Mouse (Mus musculus) olfactory bulb, adult 2 months (tissue): ENCODE results near the gene Phlda2. TPM values are rescaled to one million over a fixed set of nuclear protein-coding genes. Genes with fewer than 3 reads are reported as not detected.
A peak's percentile ranks its signal among the peaks of the same experiment; 100 is the strongest.

Experiments
- H3K27ac ChIP-seq: fragments of 200-500 bp; 2 replicates; pipeline ENCODE4 v1.5.1; 2012; ENCODE audit warnings: low read depth, low read length; ENCODE audit not compliant: insufficient read depth
- H3K4me1 ChIP-seq: fragments of 200-500 bp; 2 replicates; pipeline ENCODE4 v1.6.1; 2012; ENCODE audit warnings: low read length; ENCODE audit not compliant: control insufficient read depth, insufficient read depth
- H3K4me3 ChIP-seq: fragments of 200-500 bp; 2 replicates; pipeline ENCODE4 v1.5.1; 2012; ENCODE audit warnings: mild to moderate bottlenecking, low read depth, low read length, moderate library complexity; ENCODE audit not compliant: insufficient read depth
- CTCF ChIP-seq: fragments of 200-500 bp; IDR thresholded peaks from 2 replicates; pipeline ENCODE4 v1.5.1; 2012; ENCODE audit warnings: low read depth, mild to moderate bottlenecking, low read length, moderate library complexity; ENCODE audit not compliant: insufficient read depth
- POLR2A ChIP-seq: fragments of 200-500 bp; IDR thresholded peaks from 2 replicates; pipeline ENCODE4 v1.6.1; 2012; ENCODE audit warnings: mild to moderate bottlenecking, low read depth, low read length, moderate library complexity; ENCODE audit not compliant: insufficient read depth
- WGBS: fragments of 180-500 bp; shearing (Covaris S2); methylation state at CpG from one replicate; pipeline ENCODE4 v1.1.7; 2018; 5-methylcytosine and 5-hydroxymethylcytosine counted together
- polyA plus RNA-seq: library from polyadenylated mRNA; stranded (reverse); fragments of >200 nt; gene quantifications from 2 replicates; pipeline ENCODE4 v1.2.4, GENCODE M21; 2012; ENCODE audit warnings: low replicate concordance; ENCODE audit not compliant: missing spikeins, insufficient read depth, insufficient read length

Gene Phlda2
- polyA plus RNA-seq, 1 experiment, result not detected

DNA sequence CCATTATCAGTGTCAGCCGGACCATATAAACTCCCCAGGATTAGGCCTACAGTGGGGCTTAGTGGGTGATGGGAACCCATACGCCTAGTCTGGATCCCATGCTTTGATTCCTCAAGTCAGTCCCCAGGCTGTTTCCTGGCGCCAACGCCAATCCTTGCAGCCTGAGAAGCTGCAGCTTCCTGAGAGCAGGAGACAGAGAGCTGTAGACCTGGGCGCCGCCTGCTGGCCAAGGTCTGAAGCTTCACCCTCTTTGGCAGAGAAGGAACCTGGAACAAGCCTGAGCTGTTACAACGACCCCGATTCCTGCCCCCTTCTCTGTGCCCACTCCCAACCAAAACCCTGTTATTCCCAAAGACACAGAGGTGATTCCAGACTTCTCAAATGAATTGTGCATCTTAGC is 33.0 kb downstream of the Phlda2 start:
- no peak overlapping the region for H3K27ac ChIP-seq
- 11% methylated on average over 8 of the region's 8 CpGs for WGBS

DNA sequence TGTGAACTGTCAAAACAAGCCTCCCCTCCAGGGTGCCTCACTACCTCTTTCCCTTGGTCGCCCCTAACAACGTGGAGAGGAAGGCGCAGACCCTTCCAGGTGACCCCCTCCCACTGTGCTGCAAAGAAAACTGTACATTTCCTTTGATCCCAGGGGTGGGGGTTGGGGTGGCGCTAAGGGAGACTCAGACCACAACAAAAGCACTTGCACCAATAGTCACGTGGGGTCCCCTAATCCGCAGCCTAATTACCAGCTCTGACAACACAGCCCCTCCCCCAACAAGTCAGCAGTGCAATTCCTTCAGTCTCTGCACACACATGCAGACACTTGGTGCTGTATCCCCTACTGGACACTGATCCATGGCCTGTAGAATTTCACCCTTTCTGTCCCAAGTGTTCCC is 35.2 kb downstream of the Phlda2 start:
- Histone ChIP-seq H3K4me3 (no peak overlapping the region), H3K4me1 (peaks cover 12% of the 10 kb centered on the region), H3K27ac (no peak overlapping the region)
- WGBS, result 19% methylated on average over 6 of the region's 6 CpGs
- TF ChIP-seq POLR2A (no peak), CTCF (no peak)

More for the DNA sequence above, 33.0 kb downstream of the Phlda2 start:
- peaks cover 6% of the 10 kb centered on the region for H3K4me1 ChIP-seq
- TF ChIP-seq CTCF (peak; percentile 90), POLR2A (no peak)
- no peak overlapping the region for H3K4me3 ChIP-seq

DNA sequence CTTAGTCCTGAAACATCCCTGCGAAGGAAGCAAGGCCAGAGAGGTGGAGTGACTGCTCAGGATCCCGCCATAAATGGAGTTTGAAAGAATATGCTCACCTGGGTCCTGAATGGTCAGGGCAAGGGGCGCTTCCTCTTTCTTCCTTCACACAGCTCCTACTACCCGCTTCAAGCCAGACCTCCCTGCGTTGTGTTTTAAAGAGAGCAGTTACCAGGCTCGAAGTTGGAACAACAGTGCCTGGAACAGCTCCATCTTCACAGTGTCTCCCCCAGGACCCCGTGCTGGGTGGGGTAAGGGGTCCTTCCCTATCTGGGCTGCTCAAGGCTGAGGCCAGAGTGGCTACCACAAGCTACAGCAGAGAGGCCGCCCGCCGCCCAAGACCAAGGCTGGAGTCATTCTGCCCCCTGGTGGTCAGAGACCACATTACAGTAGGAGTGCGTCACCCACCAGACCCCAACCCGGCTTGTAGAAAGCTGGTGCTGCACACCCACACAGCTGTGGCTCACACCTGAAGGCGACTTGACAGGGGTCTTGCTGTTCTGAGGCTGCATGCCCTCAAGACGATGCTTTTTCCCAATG is 36.8 kb downstream of the Phlda2 start:
- Histone ChIP-seq H3K4me3 (no peak overlapping the region), H3K27ac (no peak overlapping the region), H3K4me1 (peaks cover 14% of the 10 kb centered on the region)
- peak; percentile 97 for TF ChIP-seq CTCF
- TF ChIP-seq POLR2A, result no peak
- 36% methylated on average over 14 of the region's 14 CpGs for WGBS

DNA sequence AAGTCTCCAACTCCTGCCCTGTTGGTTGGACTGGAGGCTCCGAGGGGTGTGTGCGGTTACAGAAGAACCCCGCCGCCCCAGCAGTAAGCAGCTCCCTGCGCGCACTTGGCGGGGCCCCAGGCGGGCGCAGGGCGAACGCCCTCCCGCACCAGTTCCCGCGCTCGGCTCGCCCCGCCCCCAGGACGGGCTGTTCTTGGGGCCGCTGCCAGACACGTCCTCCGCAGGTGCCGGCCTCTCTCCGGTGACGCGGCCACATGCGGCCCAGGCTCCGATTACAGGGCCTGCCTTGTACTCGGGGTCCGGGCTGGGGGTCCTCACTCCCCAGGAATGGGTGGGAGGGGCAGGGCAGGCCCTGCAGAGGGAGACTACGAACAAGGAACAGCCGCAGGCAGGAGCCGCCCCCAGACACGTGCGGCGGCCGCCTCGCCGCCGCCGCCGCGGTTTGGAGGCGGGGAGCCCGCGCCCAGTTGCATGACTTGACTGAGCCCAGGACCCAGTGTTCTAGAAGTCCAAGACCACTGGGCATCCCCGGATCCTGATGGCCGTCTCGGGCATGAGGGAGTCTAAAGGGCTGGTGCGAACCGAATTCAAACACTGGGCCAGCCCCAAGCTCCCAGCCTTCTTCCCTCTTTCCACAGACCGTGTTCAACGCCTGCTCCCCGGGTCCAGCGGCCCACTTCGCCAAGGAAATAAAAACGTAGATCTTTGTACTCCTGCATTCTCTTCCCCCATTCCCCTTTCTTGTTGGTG is 38.0 kb downstream of the Phlda2 start:
- no peak for TF ChIP-seq CTCF
- TF ChIP-seq POLR2A, result no peak
- H3K27ac ChIP-seq, result no peak overlapping the region
- 33% methylated on average over 56 of the region's 56 CpGs for WGBS
- H3K4me3 ChIP-seq, result peak overlapping the region; percentile 41
- H3K4me1 ChIP-seq, result peaks cover 14% of the 10 kb centered on the region

DNA sequence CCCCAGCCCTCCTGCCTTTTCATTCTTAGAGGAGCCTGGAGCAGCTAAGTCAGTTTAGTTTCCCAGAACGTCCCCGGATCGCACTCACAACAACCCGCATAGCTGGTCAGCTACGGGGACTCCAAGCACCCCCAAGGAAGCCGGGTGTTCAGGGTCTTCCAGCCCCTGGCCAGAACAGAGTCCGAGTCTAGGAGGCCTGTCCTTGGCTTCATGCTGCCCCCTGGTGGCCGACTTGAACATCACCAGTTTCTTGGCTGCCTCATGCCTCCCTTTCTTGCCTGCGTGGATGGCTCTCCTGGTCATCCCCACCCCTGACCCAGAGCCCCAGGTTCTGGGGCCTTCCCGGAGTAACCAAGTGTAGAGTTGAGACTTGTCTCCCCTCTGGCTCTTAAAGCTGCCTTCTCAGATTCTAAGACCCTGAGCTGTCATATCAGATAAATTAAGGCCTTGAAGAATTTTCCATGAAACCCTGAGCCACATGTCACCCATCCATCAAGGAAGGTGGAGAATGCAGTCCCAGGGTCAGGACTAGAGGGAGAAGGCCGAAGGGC is 39.0 kb downstream of the Phlda2 start:
- 26% methylated on average over 11 of the region's 11 CpGs for WGBS
- TF ChIP-seq CTCF (peak; percentile 84), POLR2A (no peak)
- Histone ChIP-seq H3K4me3 (no peak overlapping the region), H3K4me1 (peaks cover 19% of the 10 kb centered on the region), H3K27ac (no peak overlapping the region)

DNA sequence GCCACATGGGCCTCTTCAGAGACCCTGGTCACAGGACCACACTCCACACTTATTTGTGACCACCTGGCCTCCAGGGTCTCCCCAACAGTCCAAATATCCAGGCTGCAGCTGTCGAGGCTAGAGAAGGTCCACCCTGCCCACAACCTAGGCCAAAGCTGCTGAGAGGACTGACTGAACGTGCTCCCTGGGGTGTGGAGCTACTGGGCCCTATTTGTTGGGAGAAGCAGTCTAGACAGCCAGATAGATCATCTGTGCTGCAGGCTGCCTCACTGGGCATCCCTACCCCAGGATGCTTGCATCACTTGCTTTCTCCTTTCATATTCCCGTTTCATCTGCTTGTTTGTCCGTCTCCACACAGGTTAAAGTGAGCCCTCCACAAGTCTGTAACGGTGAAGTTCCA is 40.4 kb downstream of the Phlda2 start:
- TF ChIP-seq POLR2A (no peak), CTCF (no peak)
- Histone ChIP-seq H3K27ac (no peak overlapping the region), H3K4me3 (no peak overlapping the region), H3K4me1 (peaks cover 15% of the 10 kb centered on the region)
- 89% methylated on average over 5 of the region's 5 CpGs for WGBS

DNA sequence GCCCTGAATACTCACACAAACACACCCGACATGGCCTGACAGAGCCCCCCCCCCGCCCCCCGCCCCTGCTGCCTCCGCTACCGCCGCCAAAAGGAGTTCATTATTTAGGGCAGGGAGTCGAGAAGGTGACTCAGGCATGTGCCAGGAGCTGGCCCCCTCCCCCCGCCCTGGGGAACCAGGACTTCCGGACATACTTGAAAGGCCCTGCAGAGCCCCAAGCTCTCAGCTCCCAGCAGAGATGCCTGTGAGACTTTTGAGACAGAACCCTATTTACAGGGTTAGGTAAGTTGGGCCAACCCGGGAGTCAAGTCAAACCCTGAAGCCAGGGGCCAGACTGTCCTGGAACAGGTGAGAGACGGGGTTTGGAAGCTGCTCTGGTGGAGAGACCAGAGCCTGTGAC is 41.0 kb downstream of the Phlda2 start:
- no peak for TF ChIP-seq POLR2A
- TF ChIP-seq CTCF, result no peak
- Histone ChIP-seq H3K4me3 (no peak overlapping the region), H3K4me1 (peaks cover 15% of the 10 kb centered on the region), H3K27ac (no peak overlapping the region)
- WGBS, result 56% methylated on average over 11 of the region's 11 CpGs

DNA sequence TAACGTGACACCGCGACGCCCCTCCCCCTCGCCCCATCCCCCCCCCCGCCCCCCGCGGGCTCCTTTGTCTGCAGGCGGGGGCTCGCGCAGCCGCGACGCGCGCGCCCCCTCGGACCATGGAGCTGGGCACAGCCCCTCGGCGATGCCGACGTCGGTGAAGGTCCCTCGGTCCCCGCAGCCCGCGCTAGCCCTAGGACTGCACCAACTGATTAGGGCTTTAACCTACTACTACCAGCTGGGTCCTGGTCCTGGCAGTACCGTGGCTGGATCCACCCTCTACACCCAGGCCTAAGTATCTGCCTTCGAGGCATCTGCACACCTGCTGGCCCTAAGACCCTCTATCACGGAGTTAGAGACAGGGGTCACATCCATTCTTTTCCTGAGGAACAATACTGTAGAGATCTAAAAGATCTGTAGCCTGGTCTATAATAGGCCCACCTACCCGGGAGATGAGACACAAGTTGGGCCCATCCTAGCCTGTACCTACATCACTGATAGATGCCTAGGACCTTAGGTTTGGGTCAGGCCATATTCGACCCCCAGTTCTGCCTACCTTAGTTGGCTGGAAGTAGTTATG is 41.6 kb downstream of the Phlda2 start:
- H3K27ac ChIP-seq, result no peak overlapping the region
- TF ChIP-seq CTCF (no peak), POLR2A (no peak)
- peaks cover 15% of the 10 kb centered on the region for H3K4me1 ChIP-seq
- 41% methylated on average over 27 of the region's 32 CpGs for WGBS
- peak overlapping the region; percentile 22; the same call in 1 of the 2 replicates for H3K4me3 ChIP-seq

DNA sequence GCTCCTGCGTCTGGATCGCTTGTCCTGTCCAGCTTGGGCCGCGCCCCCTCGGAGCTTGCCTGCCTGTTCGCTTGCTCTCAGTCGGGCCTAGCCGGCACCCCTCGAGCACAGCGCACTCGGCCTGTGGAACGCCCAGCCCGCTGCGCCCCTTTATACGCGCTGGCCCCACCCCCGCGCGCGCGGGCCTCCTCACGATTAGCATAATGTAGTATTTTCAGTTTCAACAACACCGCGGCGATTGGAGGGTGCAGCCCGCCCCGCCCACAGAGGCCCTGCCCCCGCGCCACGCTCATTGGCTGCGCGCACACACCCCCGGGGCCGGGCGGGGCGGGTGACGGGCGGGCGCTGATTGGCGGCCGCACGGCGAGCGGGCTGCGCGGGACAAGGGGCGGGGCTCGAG is 42.1 kb downstream of the Phlda2 start, which contains the start of gene Cdkn1c:
Cdkn1c (minus strand) TSS at position 177 of the 400 bp plus-strand sequence.
- Histone ChIP-seq H3K27ac (no peak within 1 kb of the TSS), H3K4me1 (peaks cover 15% of the 10 kb centered on the region), H3K4me3 (peak within 1 kb of the TSS; percentile 42)
- TF ChIP-seq POLR2A, result no peak
- no peak for TF ChIP-seq CTCF
- 36% methylated on average over 48 of the region's 48 CpGs for WGBS
